Mouse (Mus musculus): ENCODE results near the gene Magi1. TPM values are rescaled to one million over a fixed set of nuclear protein-coding genes. Genes with fewer than 3 reads are reported as not detected.
"Not testable (repeated sequence)": the region's sequence is repeated elsewhere in the genome, so short reads cannot be mapped to it uniquely, and the experiment has no call there.

Gene Magi1
- polyA plus RNA-seq, 1 experiment from 2014 or later, result 28.5 TPM

GRCm38 (mm10) chr6:93665056-93665805 is 618.5 kb downstream of the Magi1 start:
- Histone ChIP-seq H3K27me3 (ENCODE audit: control insufficient read depth, insufficient read depth, low read length) (no peaks in the 10 kb centered on the region), H3K4me1 (ENCODE audit: control insufficient read depth, insufficient read depth, low read length) (no peaks in the 10 kb centered on the region), H3K4me2 (no peak overlapping the region), H3K36me3 (ENCODE audit: control insufficient read depth, insufficient read depth, low read length) (no peaks in the 10 kb centered on the region), H3K27ac (ENCODE audit: low read depth, low read length) (no peak overlapping the region), H3K4me3 (ENCODE audit: low read depth, low read length) (no peak overlapping the region), H3K9me3 (ENCODE audit: control insufficient read depth, low read length) (no peaks in the 10 kb centered on the region), H3K9ac (ENCODE audit: low read length) (no peak overlapping the region)
- ATAC-seq (ENCODE audit: low FRiP score), result no peak
- 93% methylated on average over 12 of the region's 12 CpGs for WGBS
- no peak for DNase-seq (ENCODE audit: low spot score, missing footprints)

GRCm38 (mm10) chr6:93661139-93661538 is 622.6 kb downstream of the Magi1 start:
- DNase-seq (ENCODE audit: low spot score, missing footprints), result no peak
- Histone ChIP-seq H3K9ac (ENCODE audit: low read length) (no peak overlapping the region), H3K4me3 (ENCODE audit: low read depth, low read length) (no peak overlapping the region), H3K9me3 (ENCODE audit: control insufficient read depth, low read length) (no peaks in the 10 kb centered on the region), H3K27ac (ENCODE audit: low read depth, low read length) (no peak overlapping the region), H3K4me2 (no peak overlapping the region), H3K4me1 (ENCODE audit: control insufficient read depth, insufficient read depth, low read length) (no peaks in the 10 kb centered on the region), H3K27me3 (ENCODE audit: control insufficient read depth, insufficient read depth, low read length) (no peaks in the 10 kb centered on the region), H3K36me3 (ENCODE audit: control insufficient read depth, insufficient read depth, low read length) (no peaks in the 10 kb centered on the region)
- no peak for ATAC-seq (ENCODE audit: low FRiP score)
- WGBS, result 62% methylated on average over 1 of the region's 1 CpGs

DNA sequence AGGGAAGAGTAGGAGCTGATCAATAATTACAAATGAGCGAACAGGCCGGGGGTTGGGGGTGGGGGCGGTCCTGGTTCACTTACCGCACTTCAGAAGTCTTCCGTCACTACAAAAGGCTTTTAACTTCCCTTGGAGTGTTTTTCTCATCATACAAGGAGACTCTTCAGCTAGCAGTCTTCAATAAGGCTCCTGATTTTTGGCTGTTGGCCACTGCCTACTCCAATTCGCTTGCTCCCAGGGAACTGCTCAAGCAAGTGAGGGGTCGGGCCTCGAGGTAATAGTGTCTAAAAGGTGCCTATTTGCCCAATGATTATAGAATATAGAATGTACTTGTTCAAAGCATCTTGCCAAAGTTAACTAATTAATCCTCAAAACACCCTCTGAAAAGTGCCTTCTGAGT is 624.2 kb downstream of the Magi1 start:
- 62% methylated on average over 8 of the region's 8 CpGs for WGBS
- no peak for ATAC-seq (ENCODE audit: low FRiP score)

DNA sequence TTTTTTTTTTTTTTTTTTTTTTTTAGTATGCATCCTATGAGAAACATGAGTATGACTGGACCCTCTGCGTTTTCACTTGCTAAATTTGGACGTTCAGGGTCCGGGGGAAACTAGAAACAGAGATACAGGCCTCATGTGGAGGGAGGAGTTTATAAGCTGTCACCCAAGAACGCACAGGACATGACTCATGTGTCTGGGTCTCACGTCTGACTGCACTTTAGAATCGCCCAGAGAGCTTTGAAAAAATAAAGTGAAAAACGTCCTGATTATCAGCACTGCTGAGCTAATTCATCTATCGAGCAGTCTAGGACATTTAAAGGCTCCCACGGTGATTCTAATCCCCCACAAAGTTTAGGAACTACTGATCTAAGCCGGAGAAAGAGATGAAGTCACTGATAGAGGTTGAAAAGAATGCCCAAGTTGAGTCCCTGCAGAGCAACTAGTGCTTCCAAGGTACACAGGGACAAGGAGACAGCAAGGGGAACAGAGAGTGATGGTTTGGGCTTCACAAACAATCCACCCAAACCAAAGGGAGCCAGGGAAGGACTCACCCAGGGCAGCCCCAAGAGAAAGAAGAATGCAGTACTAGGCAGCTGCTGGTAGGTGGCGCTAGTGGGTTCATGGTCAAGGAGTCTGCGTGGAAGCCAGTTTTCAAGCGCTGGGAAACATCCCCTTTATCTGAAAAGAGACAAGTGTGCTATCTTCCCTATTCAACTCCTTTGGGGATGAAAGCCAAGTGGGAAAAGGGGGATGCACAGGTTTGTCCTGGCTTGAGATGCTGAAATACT is 626.3 kb downstream of the Magi1 start:
- Histone ChIP-seq H3K4me2 (no peak overlapping the region), H3K9ac (ENCODE audit: low read length) (no peak overlapping the region), H3K27me3 (ENCODE audit: control insufficient read depth, insufficient read depth, low read length) (no peaks in the 10 kb centered on the region), H3K4me3 (ENCODE audit: low read depth, low read length) (no peak overlapping the region), H3K27ac (ENCODE audit: low read depth, low read length) (no peak overlapping the region), H3K36me3 (ENCODE audit: control insufficient read depth, insufficient read depth, low read length) (no peaks in the 10 kb centered on the region), H3K9me3 (ENCODE audit: control insufficient read depth, low read length) (no peaks in the 10 kb centered on the region), H3K4me1 (ENCODE audit: control insufficient read depth, insufficient read depth, low read length) (no peaks in the 10 kb centered on the region)
- ATAC-seq (ENCODE audit: low FRiP score) (no peak), DNase-seq (ENCODE audit: low spot score, missing footprints) (peak; percentile 97)
- 38% methylated on average over 13 of the region's 13 CpGs for WGBS

More for the DNA sequence above, 624.2 kb downstream of the Magi1 start:
- no peak overlapping the region for H3K9ac ChIP-seq (ENCODE audit: low read length)
- H3K4me2 ChIP-seq, result no peak overlapping the region
- no peaks in the 10 kb centered on the region for H3K9me3 ChIP-seq (ENCODE audit: control insufficient read depth, low read length)
- H3K27me3 ChIP-seq (ENCODE audit: control insufficient read depth, insufficient read depth, low read length), result no peaks in the 10 kb centered on the region
- H3K27ac ChIP-seq (ENCODE audit: low read depth, low read length), result no peak overlapping the region
- H3K36me3 ChIP-seq (ENCODE audit: control insufficient read depth, insufficient read depth, low read length), result no peaks in the 10 kb centered on the region
- H3K4me3 ChIP-seq (ENCODE audit: low read depth, low read length), result no peak overlapping the region
- DNase-seq (ENCODE audit: low spot score, missing footprints), result no peak
- H3K4me1 ChIP-seq (ENCODE audit: control insufficient read depth, insufficient read depth, low read length), result no peaks in the 10 kb centered on the region

GRCm38 (mm10) chr6:93648581-93649230 is 635.0 kb downstream of the Magi1 start:
- no peak overlapping the region for H3K27ac ChIP-seq (ENCODE audit: low read depth, low read length)
- no peaks in the 10 kb centered on the region for H3K27me3 ChIP-seq (ENCODE audit: control insufficient read depth, insufficient read depth, low read length)
- H3K4me1 ChIP-seq (ENCODE audit: control insufficient read depth, insufficient read depth, low read length), result no peaks in the 10 kb centered on the region
- peak; percentile 61 for DNase-seq (ENCODE audit: low spot score, missing footprints)
- no peaks in the 10 kb centered on the region for H3K36me3 ChIP-seq (ENCODE audit: control insufficient read depth, insufficient read depth, low read length)
- no peak overlapping the region for H3K4me2 ChIP-seq
- no peak for ATAC-seq (ENCODE audit: low FRiP score)
- 83% methylated on average over 8 of the region's 8 CpGs for WGBS
- H3K4me3 ChIP-seq (ENCODE audit: low read depth, low read length), result no peak overlapping the region
- H3K9me3 ChIP-seq (ENCODE audit: control insufficient read depth, low read length), result no peaks in the 10 kb centered on the region
- no peak overlapping the region for H3K9ac ChIP-seq (ENCODE audit: low read length)

- H3K4me2 ChIP-seq; ATAC-seq (ENCODE audit: low FRiP score); DNase-seq (ENCODE audit: low spot score, missing footprints); H3K27ac ChIP-seq (ENCODE audit: low read depth, low read length); H3K36me3 ChIP-seq (ENCODE audit: control insufficient read depth, insufficient read depth, low read length); H3K27me3 ChIP-seq (ENCODE audit: control insufficient read depth, insufficient read depth, low read length); H3K4me1 ChIP-seq (ENCODE audit: control insufficient read depth, insufficient read depth, low read length); H3K9me3 ChIP-seq (ENCODE audit: control insufficient read depth, low read length); H3K9ac ChIP-seq (ENCODE audit: low read length); H3K4me3 ChIP-seq (ENCODE audit: low read depth, low read length): not testable (repeated sequence)
- 77% methylated on average over 5 of the region's 5 CpGs for WGBS
These were observed 653.9 kb downstream of the Magi1 start for GRCm38 (mm10) chr6:93629735-93630291.

DNA sequence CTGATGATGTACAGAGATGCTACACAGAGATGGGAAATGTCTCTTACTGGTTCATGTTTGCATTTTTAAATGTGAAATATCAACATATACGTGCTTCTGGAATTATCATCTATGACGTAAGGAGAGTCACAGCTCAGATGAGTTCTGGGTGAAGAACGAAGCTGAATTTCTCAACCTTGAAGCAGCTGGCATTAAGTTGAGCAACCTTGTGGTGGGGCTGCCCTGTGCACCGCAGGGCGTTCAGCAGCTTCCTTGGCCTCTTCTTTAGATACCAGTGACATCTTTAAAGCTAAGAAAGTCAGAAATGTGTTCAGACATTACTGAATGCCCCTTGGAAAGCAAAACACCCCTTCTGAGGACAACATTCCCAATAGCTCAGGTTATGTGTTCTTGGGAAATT is 656.5 kb downstream of the Magi1 start:
- ATAC-seq (ENCODE audit: low FRiP score), result no peak
- DNase-seq (ENCODE audit: low spot score, missing footprints), result no peak
- no peaks in the 10 kb centered on the region for H3K27me3 ChIP-seq (ENCODE audit: control insufficient read depth, insufficient read depth, low read length)
- WGBS, result 83% methylated on average over 5 of the region's 5 CpGs
- no peaks in the 10 kb centered on the region for H3K9me3 ChIP-seq (ENCODE audit: control insufficient read depth, low read length)
- no peak overlapping the region for H3K9ac ChIP-seq (ENCODE audit: low read length)
- H3K4me2 ChIP-seq, result no peak overlapping the region
- no peaks in the 10 kb centered on the region for H3K4me1 ChIP-seq (ENCODE audit: control insufficient read depth, insufficient read depth, low read length)
- no peak overlapping the region for H3K4me3 ChIP-seq (ENCODE audit: low read depth, low read length)
- H3K36me3 ChIP-seq (ENCODE audit: control insufficient read depth, insufficient read depth, low read length), result no peaks in the 10 kb centered on the region
- no peak overlapping the region for H3K27ac ChIP-seq (ENCODE audit: low read depth, low read length)
